Mouse (Mus musculus) liver, embryonic 11.5 days (tissue): ENCODE results near the gene Pigw. TPM values are rescaled to one million over a fixed set of nuclear protein-coding genes. Genes with fewer than 3 reads are reported as not detected.
"Not testable (repeated sequence)": the region's sequence is repeated elsewhere in the genome, so short reads cannot be mapped to it uniquely, and the experiment has no call there.

ENCODE experiments used
- ATAC-seq: fragments of 200-750 bp; cut with Nextera tagmentation; replicated peaks from 2 replicates; pipeline ENCODE4 v1.8.0; 2017; ENCODE audit warnings: moderate number of reproducible peaks, mild to moderate bottlenecking, moderate TSS enrichment, moderate library complexity; ENCODE audit not compliant: low FRiP score
- DNase-seq: peaks from one replicate; pipeline ENCODE4 v3.0.0-alpha.2; 2017; ENCODE audit warnings: low spot score
- H3K27ac ChIP-seq: fragments of 300-500 bp; sonication (generic); 2 replicates; pipeline ENCODE4 v1.5.1; 2014; ENCODE audit warnings: mild to moderate bottlenecking, low read depth, low read length, control low read depth
- H3K27me3 ChIP-seq: fragments of 300-500 bp; sonication (generic); replicated peaks from 2 replicates; pipeline ENCODE4 v1.6.1; 2014; ENCODE audit warnings: low read length, mixed read lengths; ENCODE audit not compliant: control insufficient read depth, insufficient read depth
- H3K36me3 ChIP-seq: fragments of 300-500 bp; sonication (generic); 2 replicates; pipeline ENCODE4 v1.6.1; 2014; ENCODE audit warnings: mild to moderate bottlenecking, low read length, moderate library complexity, mixed read lengths; ENCODE audit not compliant: control insufficient read depth, insufficient read depth
- H3K4me1 ChIP-seq: fragments of 300-500 bp; sonication (generic); replicated peaks from 2 replicates; pipeline ENCODE4 v1.6.1; 2014; ENCODE audit warnings: low read length, mixed read lengths; ENCODE audit not compliant: control insufficient read depth, insufficient read depth
- H3K4me2 ChIP-seq: fragments of 300-500 bp; sonication (generic); 2 replicates; pipeline ENCODE4 v1.6.1; 2014; ENCODE audit warnings: mild to moderate bottlenecking, control low read depth, moderate library complexity
- H3K4me3 ChIP-seq: fragments of 300-500 bp; sonication (generic); 2 replicates; pipeline ENCODE4 v1.5.1; 2014; ENCODE audit warnings: low read depth, low read length, control low read depth
- H3K9ac ChIP-seq: fragments of 300-500 bp; sonication (generic); 2 replicates; pipeline ENCODE4 v1.6.1; 2014; ENCODE audit warnings: low read depth, low read length, control low read depth
- H3K9me3 ChIP-seq: fragments of 300-500 bp; sonication (generic); 2 replicates; pipeline ENCODE4 v1.6.1; 2016; ENCODE audit warnings: low read length, inconsistent platforms, mixed read lengths; ENCODE audit not compliant: control insufficient read depth
- WGBS: fragments of 180-500 bp; shearing (Covaris S2); extraction: QIAGEN DNeasy Blood & Tissue Kit; methylation state at CpG from one replicate; pipeline ENCODE4 v1.1.7; 2014; 5-methylcytosine and 5-hydroxymethylcytosine counted together
- polyA plus RNA-seq: library from polyadenylated mRNA; unstranded; fragments of >200 nt; fragmentation: Nextera tagmentation; extraction: Ambion mirVana; gene quantifications from 2 replicates; pipeline ENCODE4 v1.2.1, GENCODE M21; 2014

Gene Pigw
- polyA plus RNA-seq, 1 experiment from 2014 or later: 5.0 TPM

- Histone ChIP-seq H3K36me3 (peaks cover 19% of the 10 kb centered on the region; the same call in 1 of the 2 replicates), H3K4me3 (no peak overlapping the region), H3K27ac (no peak overlapping the region), H3K9ac (no peak overlapping the region), H3K4me2 (no peak overlapping the region), H3K4me1 (no peaks in the 10 kb centered on the region), H3K9me3 (no peaks in the 10 kb centered on the region), H3K27me3 (no peaks in the 10 kb centered on the region)
- no peak for DNase-seq
- 82% methylated on average over 7 of the region's 7 CpGs for WGBS
- no peak for ATAC-seq
These were observed 32.5 kb downstream of the Pigw start for GRCm38 (mm10) chr11:84847475-84848090.

DNA sequence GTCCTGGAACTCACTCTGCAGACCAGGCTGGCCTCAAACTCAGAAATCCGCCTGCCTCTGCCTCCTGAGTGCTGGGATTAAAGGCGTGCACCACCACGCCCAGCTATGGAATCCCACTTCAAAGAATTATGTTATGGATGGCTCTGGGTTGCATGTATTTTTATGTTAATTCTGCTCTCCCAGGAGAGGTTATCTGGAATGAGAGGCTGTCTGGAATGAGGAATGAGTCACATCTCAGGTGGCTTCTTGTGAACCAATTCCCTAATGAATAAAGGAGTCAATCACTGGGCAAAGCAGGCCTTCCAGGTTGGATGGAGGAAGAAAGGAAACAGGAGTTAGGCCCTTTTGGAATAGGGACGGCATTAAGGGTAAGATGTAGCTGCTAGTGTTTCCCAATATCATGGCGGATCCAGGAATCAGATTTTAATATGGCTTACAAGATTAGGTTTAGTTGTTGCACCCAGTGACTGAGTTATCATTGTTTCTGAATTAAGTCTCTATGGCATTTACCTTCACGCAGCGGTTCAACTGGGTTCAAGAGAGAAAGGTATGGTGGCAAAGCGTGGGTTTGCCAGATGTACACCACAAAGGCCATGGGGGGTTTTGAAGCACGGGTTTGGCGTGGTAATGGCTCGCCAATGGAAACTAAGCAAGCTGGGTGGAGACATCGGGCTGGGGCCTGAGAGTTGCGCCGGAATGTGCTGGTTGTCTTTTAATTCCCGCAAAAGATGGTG lies 33.2 kb downstream of the Pigw start:
- no peak overlapping the region for H3K27ac ChIP-seq
- no peak overlapping the region for H3K4me3 ChIP-seq
- H3K4me1 ChIP-seq: no peaks in the 10 kb centered on the region
- ATAC-seq (no peak), DNase-seq (no peak)
- no peak overlapping the region for H3K9ac ChIP-seq
- no peak overlapping the region for H3K4me2 ChIP-seq
- WGBS: 95% methylated on average over 15 of the region's 15 CpGs
- H3K36me3 ChIP-seq: peaks cover 17% of the 10 kb centered on the region; the same call in 1 of the 2 replicates
- H3K9me3 ChIP-seq: no peaks in the 10 kb centered on the region
- H3K27me3 ChIP-seq: no peaks in the 10 kb centered on the region

GRCm38 (mm10) chr11:84839330-84839729 lies 40.8 kb downstream of the Pigw start:
- Histone ChIP-seq H3K27ac (no peak overlapping the region), H3K36me3 (peaks cover 32% of the 10 kb centered on the region), H3K27me3 (no peaks in the 10 kb centered on the region), H3K4me2 (no peak overlapping the region), H3K4me3 (no peak overlapping the region), H3K4me1 (no peaks in the 10 kb centered on the region), H3K9ac (no peak overlapping the region), H3K9me3 (no peaks in the 10 kb centered on the region)
- ATAC-seq (no peak), DNase-seq (no peak)
- WGBS: 80% methylated on average over 2 of the region's 2 CpGs

DNA sequence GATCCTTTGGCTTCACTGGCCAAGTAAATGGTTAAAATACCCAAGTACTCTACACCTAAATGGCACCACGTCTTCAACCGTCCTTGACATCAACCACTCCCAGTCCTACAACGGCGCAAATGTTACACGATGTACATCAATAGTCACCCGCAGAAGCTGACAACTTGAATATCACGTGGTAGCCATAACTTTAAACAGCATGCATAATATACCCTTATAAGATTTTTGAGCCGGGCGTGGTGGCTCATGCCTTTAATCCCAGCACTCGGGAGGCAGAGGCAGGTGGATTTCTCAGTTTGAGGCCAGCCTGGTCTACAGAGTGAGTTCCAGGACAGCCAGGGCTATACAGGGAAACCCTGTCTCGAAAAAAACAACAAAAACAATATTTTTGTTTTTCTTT lies 50.6 kb downstream of the Pigw start:
- Histone ChIP-seq H3K9ac (peak overlapping the region; percentile 95), H3K36me3 (peaks cover 28% of the 10 kb centered on the region), H3K4me1 (peaks cover 24% of the 10 kb centered on the region), H3K4me3 (peak overlapping the region; percentile 96), H3K27ac (peak overlapping the region; percentile 95), H3K4me2 (peak overlapping the region; percentile 86)
- not testable (repeated sequence) for H3K9me3 ChIP-seq, H3K27me3 ChIP-seq, DNase-seq
- WGBS: 59% methylated on average over 11 of the region's 11 CpGs
- ATAC-seq: peak; percentile 13; the same call in 1 of the 2 replicates

DNA sequence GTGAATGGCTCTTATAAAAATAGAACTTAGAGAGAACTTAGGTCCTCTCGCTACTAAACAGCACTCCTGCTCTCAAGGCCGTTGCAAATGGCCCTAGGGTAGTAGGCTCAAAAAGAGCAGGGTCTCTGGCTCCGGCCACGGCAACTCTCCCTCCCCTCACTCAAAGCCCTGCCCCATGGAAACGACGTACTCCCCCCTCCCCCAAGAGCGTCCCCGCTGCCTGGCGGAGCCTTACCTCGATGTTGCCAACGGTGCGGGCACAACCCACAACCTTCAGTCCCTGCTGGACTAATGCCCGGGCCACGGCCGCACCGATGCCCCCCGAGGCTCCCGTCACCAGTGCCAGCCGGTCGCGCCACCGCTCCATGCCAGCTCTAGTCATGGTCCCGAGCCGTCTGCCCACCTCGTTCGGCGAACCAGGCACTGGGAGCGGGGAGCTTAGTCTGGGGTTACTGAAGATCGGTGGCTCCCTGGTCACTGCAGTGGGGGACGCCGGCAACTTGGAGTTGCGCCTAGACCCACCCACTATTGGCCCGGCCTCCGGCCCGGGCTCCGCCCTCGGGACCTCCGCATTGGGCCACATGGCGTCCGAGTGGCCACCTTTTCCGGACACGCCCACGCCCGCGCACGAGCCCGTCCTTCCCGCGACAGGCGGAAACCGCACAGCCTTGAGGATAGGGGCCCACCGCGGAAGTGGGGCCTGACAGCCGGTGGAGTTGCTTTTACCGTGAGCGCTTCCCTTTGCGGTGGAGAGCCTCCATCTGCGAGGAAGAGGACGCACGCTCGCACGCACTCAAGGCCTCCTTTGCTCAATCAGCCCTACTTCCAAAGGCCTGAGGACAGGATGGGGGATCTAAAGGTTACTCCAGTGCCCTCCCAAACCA lies 51.3 kb downstream of the Pigw start, which contains the start of gene Dhrs11:
Dhrs11 (minus strand) TSS at position 479 of the 884 bp plus-strand sequence.
- Histone ChIP-seq H3K4me2 (peak within 1 kb of the TSS; percentile 86), H3K4me3 (peak within 1 kb of the TSS; percentile 96), H3K27me3 (no peaks in the 10 kb centered on the region), H3K9ac (peak within 1 kb of the TSS; percentile 95), H3K9me3 (no peaks in the 10 kb centered on the region), H3K36me3 (peaks cover 23% of the 10 kb centered on the region), H3K27ac (peak within 1 kb of the TSS; percentile 95), H3K4me1 (peaks cover 30% of the 10 kb centered on the region)
- DNase-seq (peak; percentile 92), ATAC-seq (peak; percentile 90)
- under 1% methylated on average over 62 of the region's 62 CpGs for WGBS

DNA sequence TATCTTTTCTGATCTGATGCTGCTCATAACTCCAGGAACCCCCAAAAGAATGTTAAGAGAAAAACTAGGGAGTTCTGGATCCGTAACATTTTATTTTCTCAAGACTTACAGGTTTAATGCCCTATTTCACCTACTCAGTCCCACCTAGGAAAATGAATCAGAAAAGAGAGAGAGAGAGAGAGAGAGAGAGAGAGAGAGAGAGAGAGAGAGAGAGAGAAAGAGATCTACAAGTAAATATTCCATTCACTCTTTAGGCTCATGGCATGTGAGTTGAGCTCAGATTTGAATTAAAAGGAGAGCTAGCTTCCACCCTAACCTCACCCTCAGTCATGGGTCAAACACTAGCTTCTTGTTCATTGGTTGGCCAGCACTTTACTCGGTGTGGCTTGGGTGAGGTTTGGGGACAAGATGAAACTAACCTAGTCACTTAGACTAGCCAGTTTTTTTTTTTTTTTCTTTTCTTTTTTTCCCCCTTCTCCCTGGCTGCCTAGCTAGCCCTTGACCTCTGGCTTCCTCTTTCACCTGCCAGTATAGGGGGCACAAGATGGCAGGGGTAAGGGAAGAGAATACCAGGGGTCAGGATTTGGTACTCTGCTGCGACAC lies 52.1 kb downstream of the Pigw start:
- peak overlapping the region; percentile 96 for H3K4me3 ChIP-seq
- H3K4me2 ChIP-seq: peak overlapping the region; percentile 86
- WGBS: 28% methylated on average over 3 of the region's 3 CpGs
- no peaks in the 10 kb centered on the region for H3K27me3 ChIP-seq
- peak overlapping the region; percentile 95 for H3K9ac ChIP-seq
- ATAC-seq: no peak
- H3K4me1 ChIP-seq: peaks cover 36% of the 10 kb centered on the region
- no peak for DNase-seq
- H3K27ac ChIP-seq: peak overlapping the region; percentile 95
- peaks cover 22% of the 10 kb centered on the region for H3K36me3 ChIP-seq
- no peaks in the 10 kb centered on the region for H3K9me3 ChIP-seq

- H3K9ac ChIP-seq: peak overlapping the region; percentile 95
- H3K27ac ChIP-seq: peak overlapping the region; percentile 8; the same call in 1 of the 2 replicates
- H3K4me2 ChIP-seq: peak overlapping the region; percentile 86
- no peaks in the 10 kb centered on the region for H3K27me3 ChIP-seq
- H3K9me3 ChIP-seq: no peaks in the 10 kb centered on the region
- DNase-seq (no peak), ATAC-seq (no peak)
- H3K36me3 ChIP-seq: peaks cover 21% of the 10 kb centered on the region
- H3K4me1 ChIP-seq: peaks cover 40% of the 10 kb centered on the region
- H3K4me3 ChIP-seq: peak overlapping the region; percentile 96
These were observed 52.6 kb downstream of the Pigw start for GRCm38 (mm10) chr11:84827492-84827891.
